Mouse (Mus musculus): Measurements from ENCODE around the gene Hps5. TPM values are rescaled to one million over a fixed set of nuclear protein-coding genes. Genes with fewer than 3 reads are reported as not detected.
"Not testable (repeated sequence)": the region's sequence is repeated elsewhere in the genome, so short reads cannot be mapped to it uniquely, and the experiment has no call there.

The Hps5 gene
- polyA plus RNA-seq, 1 experiment from 2014 or later: 34.4 TPM

GRCm38 (mm10) chr7:46838104-46838671 is 42.3 kb upstream of the Hps5 start:
- no peak for TF ChIP-seq CTCF (IDR thresholded peaks at IDR 0.05)
- DNase-seq (ENCODE audit: low read depth, low spot score): no peak
- in situ Hi-C loops (cut with MboI; ENCODE audit: low pct_unique_long_range_greater_than_20kb): no loop called here
- POLR2A ChIA-PET: no interaction called here
- CTCF ChIA-PET: interaction anchor here (1.2 to 1.5 kb wide), 2 partner anchors 10 to 24 kb away, joined by 3 read pairs; no protein-coding TSS in a partner anchor
- no peak for ATAC-seq
- no peaks in the 10 kb centered on the region for H3K27me3 ChIP-seq

- in situ Hi-C loops (cut with MboI; ENCODE audit: low pct_unique_long_range_greater_than_20kb): no loop called here
- DNase-seq (ENCODE audit: low read depth, low spot score) (no peak), ATAC-seq (no peak)
- ChIA-PET POLR2A (no interaction called here), CTCF (interaction anchor here (0.9 to 1.2 kb wide), 2 partner anchors 12 to 22 kb away, joined by 3 read pairs; no protein-coding TSS in a partner anchor)
- no peaks in the 10 kb centered on the region for H3K27me3 ChIP-seq
- no peak for TF ChIP-seq CTCF (IDR thresholded peaks at IDR 0.05)
Measured at GRCm38 (mm10) chr7:46837073-46837472, 41.2 kb upstream of the Hps5 start.

GRCm38 (mm10) chr7:46836357-46836756 is 40.5 kb upstream of the Hps5 start:
- ChIA-PET POLR2A (no interaction called here), CTCF (interaction anchor here (0.9 kb wide), 1 partner anchor 12 kb away, joined by 3 read pairs; no protein-coding TSS in a partner anchor)
- H3K27me3 ChIP-seq: no peaks in the 10 kb centered on the region
- no peak for ATAC-seq
- no peak for TF ChIP-seq CTCF (IDR thresholded peaks at IDR 0.05)
- in situ Hi-C loops (cut with MboI; ENCODE audit: low pct_unique_long_range_greater_than_20kb): no loop called here
- no peak for DNase-seq (ENCODE audit: low read depth, low spot score)

- in situ Hi-C loops (cut with MboI; ENCODE audit: low pct_unique_long_range_greater_than_20kb): no loop called here
- no peak for TF ChIP-seq CTCF (IDR thresholded peaks at IDR 0.05)
- CTCF ChIA-PET: interaction anchor here (1.1 to 1.3 kb wide), 2 partner anchors 12 to 18 kb away, joined by 4 read pairs; no protein-coding TSS in a partner anchor
- no peaks in the 10 kb centered on the region for H3K27me3 ChIP-seq
- ATAC-seq (peak; percentile 72), DNase-seq (ENCODE audit: low read depth, low spot score) (no peak)
- POLR2A ChIA-PET: interaction anchor here (0.6 to 1.0 kb wide), 2 partner anchors 9 to 10 kb away, joined by 3 read pairs; no protein-coding TSS in a partner anchor
Measured at GRCm38 (mm10) chr7:46834994-46835610, 39.2 kb upstream of the Hps5 start.

GRCm38 (mm10) chr7:46833670-46834255 is 37.9 kb upstream of the Hps5 start:
- DNase-seq (ENCODE audit: low read depth, low spot score) (no peak), ATAC-seq (no peak)
- no peak for TF ChIP-seq CTCF (IDR thresholded peaks at IDR 0.05)
- H3K27me3 ChIP-seq: no peaks in the 10 kb centered on the region
- CTCF ChIA-PET: interaction anchor here (1.3 kb wide), 1 partner anchor 17 kb away, joined by 4 read pairs; no protein-coding TSS in a partner anchor
- in situ Hi-C loops (cut with MboI; ENCODE audit: low pct_unique_long_range_greater_than_20kb): no loop called here
- POLR2A ChIA-PET: no interaction called here

- no peaks in the 10 kb centered on the region for H3K27me3 ChIP-seq
- ChIA-PET POLR2A (no interaction called here), CTCF (no interaction called here)
- in situ Hi-C loops (cut with MboI; ENCODE audit: low pct_unique_long_range_greater_than_20kb): no loop called here
- no peak for TF ChIP-seq CTCF (IDR thresholded peaks at IDR 0.05)
- no peak for DNase-seq (ENCODE audit: low read depth, low spot score)
- no peak for ATAC-seq
Measured at GRCm38 (mm10) chr7:46833266-46833665, 37.4 kb upstream of the Hps5 start.

- DNase-seq (ENCODE audit: low read depth, low spot score); ATAC-seq; H3K27me3 ChIP-seq; CTCF ChIA-PET; POLR2A ChIA-PET; in situ Hi-C loops (cut with MboI; ENCODE audit: low pct_unique_long_range_greater_than_20kb): not testable (repeated sequence)
Measured at GRCm38 (mm10) chr7:46832112-46832810, 36.4 kb upstream of the Hps5 start.

- no peak for TF ChIP-seq CTCF (IDR thresholded peaks at IDR 0.05)
- in situ Hi-C loops (cut with MboI; ENCODE audit: low pct_unique_long_range_greater_than_20kb): no loop called here
Measured at GRCm38 (mm10) chr7:46831693-46832092, 35.8 kb upstream of the Hps5 start.

GRCm38 (mm10) chr7:46830799-46831590 is 35.1 kb upstream of the Hps5 start:
- no peak for TF ChIP-seq CTCF (IDR thresholded peaks at IDR 0.05)
- in situ Hi-C loops (cut with MboI; ENCODE audit: low pct_unique_long_range_greater_than_20kb): no loop called here
- ChIA-PET CTCF (interaction anchor here (0.7 to 1.4 kb wide), 4 partner anchors 10 to 55 kb away, joined by 3 to 4 read pairs (median 3); no protein-coding TSS in a partner anchor), POLR2A (interaction anchor here (1.0 kb wide), 1 partner anchor 9 kb away, joined by 3 read pairs; no protein-coding TSS in a partner anchor)
- no peaks in the 10 kb centered on the region for H3K27me3 ChIP-seq
- ATAC-seq (no peak), DNase-seq (ENCODE audit: low read depth, low spot score) (no peak)

More at GRCm38 (mm10) chr7:46831693-46832092, 35.8 kb upstream of the Hps5 start:
- POLR2A ChIA-PET: no interaction called here
- no peak for ATAC-seq
- CTCF ChIA-PET: interaction anchor here (1.4 kb wide), 2 partner anchors 17 to 54 kb away, joined by 3 to 4 read pairs; no protein-coding TSS in a partner anchor
- no peaks in the 10 kb centered on the region for H3K27me3 ChIP-seq
- DNase-seq (ENCODE audit: low read depth, low spot score): no peak

- TF ChIP-seq CTCF (IDR thresholded peaks at IDR 0.05): no peak
- ATAC-seq (no peak), DNase-seq (ENCODE audit: low read depth, low spot score) (no peak)
- in situ Hi-C loops (cut with MboI; ENCODE audit: low pct_unique_long_range_greater_than_20kb): no loop called here
- no peaks in the 10 kb centered on the region for H3K27me3 ChIP-seq
- ChIA-PET CTCF (interaction anchor here (1.0 kb wide), 1 partner anchor 14 kb away, joined by 3 read pairs; no protein-coding TSS in a partner anchor), POLR2A (interaction anchor here (1.0 kb wide), 1 partner anchor 7 kb away, joined by 3 read pairs; no protein-coding TSS in a partner anchor)
Measured at GRCm38 (mm10) chr7:46829911-46830310, 34.0 kb upstream of the Hps5 start.

Data from Patski (cell line).